Comparison of ENCODE assay signal across 8 mouse cellular contexts in genomic region chr7:73614840-73615555, GRCm38 (mm10).
DNase-seq lines count a peak whose midpoint lies in the region; ATAC-seq and TF ChIP-seq lines count a peak whose summit lies in the region.
"Had no signal": no experiment of that assay in that cellular context is flagged by ENCODE, and none has a peak within 500 bp of the region (broad histone marks: within the 10 kb centered on the region; RNA-seq: fewer than 3 reads in every experiment).

No protein-coding gene starts in this region.

- H3K4me3 ChIP-seq in kidney, embryonic 16.5 days (ENCODE audit: low read length) = no peak overlapping the region
- H3K4me3 ChIP-seq in brown adipose tissue, adult 24 weeks (ENCODE audit: insufficient read depth, low read depth, low read length) = no peak overlapping the region
- peak overlapping the region; percentile 16; the same call in 1 of the 2 replicates for H3K4me3 ChIP-seq in forebrain, postnatal 0 days (ENCODE audit: low read depth, low read length)

- WGBS in kidney, embryonic 16.5 days = 61% methylated on average over 8 of the region's 8 CpGs
- 27% methylated on average over 8 of the region's 8 CpGs for WGBS in forebrain, postnatal 0 days

- no peak for TF ChIP-seq CTCF in forebrain, postnatal 0 days (IDR thresholded peaks at IDR 0.05; ENCODE audit: low read depth)

- H3K9ac ChIP-seq in kidney, embryonic 16.5 days (replicated peaks; ENCODE audit: low read length) = peak overlapping the region; percentile 35; the same call in 1 of the 2 replicates
- H3K9ac ChIP-seq in forebrain, postnatal 0 days = peak overlapping the region; percentile 51

- H3K4me2 ChIP-seq in kidney, embryonic 16.5 days (replicated peaks; ENCODE audit: low read depth, low read length) = no peak overlapping the region
- H3K4me2 ChIP-seq in forebrain, postnatal 0 days (ENCODE audit: low read depth) = peak overlapping the region; percentile 97

- no peaks in the 10 kb centered on the region for H3K9me3 ChIP-seq in kidney, embryonic 16.5 days (ENCODE audit: low read length)
- no peaks in the 10 kb centered on the region for H3K9me3 ChIP-seq in forebrain, postnatal 0 days (ENCODE audit: low read length)

- peak overlapping the region; percentile 100 for H3K27ac ChIP-seq in kidney, embryonic 16.5 days (ENCODE audit: low read length)
- H3K27ac ChIP-seq in brown adipose tissue, adult 24 weeks (replicated peaks; ENCODE audit: low read depth, low read length) = 0 out of 2 replicates have a peak overlapping the region, but pooled peaks have one; percentile 1
- peak overlapping the region; percentile 100 for H3K27ac ChIP-seq in forebrain, postnatal 0 days (ENCODE audit: low read depth, low read length)

- no peaks in the 10 kb centered on the region for H3K27me3 ChIP-seq in kidney, embryonic 16.5 days (ENCODE audit: insufficient read depth, low read length)
- no peaks in the 10 kb centered on the region for H3K27me3 ChIP-seq in forebrain, postnatal 0 days (ENCODE audit: insufficient read depth, low read length)
- H3K27me3 ChIP-seq: Patski had no signal

- no peak for ATAC-seq in kidney, embryonic 16.5 days (ENCODE audit: low FRiP score, low TSS enrichment)
- no peak for ATAC-seq in forebrain, postnatal 0 days
- ATAC-seq: Patski had no signal

- peaks cover 30% of the 10 kb centered on the region for H3K4me1 ChIP-seq in kidney, embryonic 16.5 days (ENCODE audit: insufficient read depth, low read length)
- peaks cover 2% of the 10 kb centered on the region; the same call in 1 of the 2 replicates for H3K4me1 ChIP-seq in brown adipose tissue, adult 24 weeks (ENCODE audit: control insufficient read depth, insufficient read depth, insufficient read length, low read length)
- peaks cover 26% of the 10 kb centered on the region for H3K4me1 ChIP-seq in forebrain, postnatal 0 days (ENCODE audit: insufficient read depth)

- no peaks in the 10 kb centered on the region for H3K36me3 ChIP-seq in kidney, embryonic 16.5 days (ENCODE audit: insufficient read depth, low read length)
- H3K36me3 ChIP-seq in forebrain, postnatal 0 days (ENCODE audit: insufficient read depth) = no peaks in the 10 kb centered on the region

- no peak for DNase-seq in kidney, postnatal 10 days
- DNase-seq in forebrain, postnatal 0 days = peak; percentile 73
- DNase-seq in naive thymus-derived CD4-positive, alpha-beta T cell, adult 2 months (ENCODE audit: low read depth) = peak; percentile 14
- no peak for DNase-seq in retina, embryonic 14.5 days (ENCODE audit: low spot score)
- no peak for DNase-seq in cerebellum, adult 11 months

Comparison
In these comparisons a context has a peak if more than half of its experiments do, and no peak if none do; other contexts are left out.
1. H3K27ac ChIP-seq: peak in every context shown above with its lines; median percentile 100 in kidney, embryonic 16.5 days; 100 in forebrain, postnatal 0 days; 1 in brown adipose tissue, adult 24 weeks.
2. DNase-seq: peak in forebrain, postnatal 0 days (single experiment) and naive thymus-derived CD4-positive, alpha-beta T cell, adult 2 months (single experiment); none in kidney, postnatal 10 days (single experiment), retina, embryonic 14.5 days (single experiment) and cerebellum, adult 11 months (single experiment).